In the genomic region with DNA sequence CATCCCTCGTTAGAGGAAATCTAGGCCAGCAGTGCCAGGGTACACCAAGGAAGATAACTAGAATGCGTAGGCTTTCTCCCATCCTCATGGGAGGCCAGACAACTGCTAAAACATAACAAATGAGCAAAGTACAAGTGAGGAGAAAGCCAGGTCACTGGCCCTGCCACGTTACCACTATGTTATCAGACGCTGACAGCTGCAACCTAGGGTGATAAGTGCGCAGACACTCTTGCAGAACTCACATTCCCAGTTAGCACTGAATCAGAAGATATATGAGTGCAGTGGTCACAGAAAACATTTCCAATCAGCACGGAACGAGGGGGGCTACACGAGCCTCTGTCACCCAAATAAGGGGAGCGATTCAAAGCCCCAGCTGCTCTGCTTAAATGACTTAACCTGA, we compare ENCODE assay signal across 7 mouse cellular contexts. TPM values are rescaled to one million over a fixed set of nuclear protein-coding genes. Genes with fewer than 3 reads are reported as not detected.
DNase-seq lines count a peak whose midpoint lies in the region; ATAC-seq lines count a peak whose summit lies in the region.

No protein-coding gene starts in this region.

- no peak overlapping the region for H3K4me3 ChIP-seq in forebrain, embryonic 11.5 days (ENCODE audit: low read depth, low read length)
- H3K4me3 ChIP-seq in liver, embryonic 16.5 days (ENCODE audit: low read depth, low read length): peak overlapping the region; percentile 99

- no peaks in the 10 kb centered on the region for H3K9me3 ChIP-seq in forebrain, embryonic 11.5 days (ENCODE audit: control insufficient read depth, low read length)
- H3K9me3 ChIP-seq in liver, embryonic 16.5 days (replicated peaks; ENCODE audit: control insufficient read depth, low read length): no peaks in the 10 kb centered on the region

- H3K4me1 ChIP-seq in forebrain, embryonic 11.5 days (replicated peaks; ENCODE audit: control insufficient read depth, insufficient read depth, low read length): peaks cover 13% of the 10 kb centered on the region; the same call in 1 of the 2 replicates
- H3K4me1 ChIP-seq in liver, embryonic 16.5 days (ENCODE audit: control insufficient read depth, low read depth, low read length): peaks cover 38% of the 10 kb centered on the region

- H3K36me3 ChIP-seq in forebrain, embryonic 11.5 days (ENCODE audit: control insufficient read depth, insufficient read depth, low read length): no peaks in the 10 kb centered on the region; the same call in 1 of the 2 replicates
- H3K36me3 ChIP-seq in liver, embryonic 16.5 days (ENCODE audit: control insufficient read depth, insufficient read depth): peaks cover 32% of the 10 kb centered on the region

- H3K9ac ChIP-seq in forebrain, embryonic 11.5 days (ENCODE audit: low read length): peak overlapping the region; percentile 90
- peak overlapping the region; percentile 96 for H3K9ac ChIP-seq in liver, embryonic 16.5 days (ENCODE audit: low read depth, low read length)

- H3K4me2 ChIP-seq in forebrain, embryonic 11.5 days (ENCODE audit: low read depth, low read length, severe bottlenecking): peak overlapping the region; percentile 77
- H3K4me2 ChIP-seq in liver, embryonic 16.5 days (ENCODE audit: low read depth, low read length): peak overlapping the region; percentile 77

- WGBS in forebrain, embryonic 11.5 days: 86% methylated on average over 9 of the region's 9 CpGs
- 14% methylated on average over 9 of the region's 9 CpGs for WGBS in liver, embryonic 16.5 days (ENCODE audit: insufficient replicate concordance)

- no peaks in the 10 kb centered on the region for H3K27me3 ChIP-seq in forebrain, embryonic 11.5 days (ENCODE audit: control insufficient read depth, insufficient read depth, low read length)
- H3K27me3 ChIP-seq in liver, embryonic 16.5 days (ENCODE audit: control insufficient read depth, insufficient read depth, low read depth, low read length): no peaks in the 10 kb centered on the region

- peak; percentile 69 for DNase-seq in spleen, adult 12 weeks (ENCODE audit: low spot score)
- DNase-seq in spleen, adult 18-20 months: no peak
- no peak for DNase-seq in forebrain, embryonic 11.5 days (ENCODE audit: low spot score)
- no peak for DNase-seq in thymus, postnatal 10 days (ENCODE audit: low spot score in 2 of 2)
- DNase-seq in retina, postnatal 1 day: no peak
- no peak for DNase-seq in Muller cell, postnatal 12 days (ENCODE audit: inconsistent ontology term)

- no peak overlapping the region for H3K27ac ChIP-seq in forebrain, embryonic 11.5 days (ENCODE audit: low read depth, low read length)
- peak overlapping the region; percentile 97 for H3K27ac ChIP-seq in liver, embryonic 16.5 days (ENCODE audit: low read length)

- ATAC-seq in forebrain, embryonic 11.5 days (replicated peaks; ENCODE audit: low FRiP score): no peak
- peak; percentile 86 for ATAC-seq in liver, embryonic 16.5 days (ENCODE audit: low read depth)

RNA-seq across cellular contexts. Expression of gene Rmdn3, which starts 1.4 kb away (rescaled TPM):
- 52.2 and 53.6 TPM in 2 replicates for polyA plus RNA-seq in forebrain, embryonic 11.5 days (2014; fragmentation: Nextera tagmentation; extraction: Ambion mirVana)
- 44.1 and 45.6 TPM in 2 replicates for polyA plus RNA-seq in liver, embryonic 16.5 days (2015; fragmentation: Nextera tagmentation; extraction: Ambion mirVana)

RNA-seq across cellular contexts. Expression of gene Gchfr, which starts 12.2 kb away (rescaled TPM):
- polyA plus RNA-seq in forebrain, embryonic 11.5 days (2014; fragmentation: Nextera tagmentation; extraction: Ambion mirVana): 2.7 and 4.1 TPM in 2 replicates
- 97.7 and 115 TPM in 2 replicates for polyA plus RNA-seq in liver, embryonic 16.5 days (2015; fragmentation: Nextera tagmentation; extraction: Ambion mirVana)

RNA-seq across cellular contexts. Expression of gene Gm14137, which starts 18.9 kb away (rescaled TPM):
- 0.28 and 0.29 TPM in 2 replicates for polyA plus RNA-seq in forebrain, embryonic 11.5 days (2014; fragmentation: Nextera tagmentation; extraction: Ambion mirVana)
- 0.14 and 0.18 TPM in 2 replicates for polyA plus RNA-seq in liver, embryonic 16.5 days (2015; fragmentation: Nextera tagmentation; extraction: Ambion mirVana)

RNA-seq across cellular contexts. Expression of gene Rad51, which starts 42.8 kb away (rescaled TPM):
- polyA plus RNA-seq in forebrain, embryonic 11.5 days (2014; fragmentation: Nextera tagmentation; extraction: Ambion mirVana): 84.2 and 91.2 TPM in 2 replicates
- 26.4 and 30.0 TPM in 2 replicates for polyA plus RNA-seq in liver, embryonic 16.5 days (2015; fragmentation: Nextera tagmentation; extraction: Ambion mirVana)

RNA-seq across cellular contexts. Expression of gene Zfyve19, which starts 53.0 kb away (rescaled TPM):
- polyA plus RNA-seq in forebrain, embryonic 11.5 days (2014; fragmentation: Nextera tagmentation; extraction: Ambion mirVana): 41.7 and 53.2 TPM in 2 replicates
- polyA plus RNA-seq in liver, embryonic 16.5 days (2015; fragmentation: Nextera tagmentation; extraction: Ambion mirVana): 17.1 and 20.4 TPM in 2 replicates

Comparison
In these comparisons a context has a peak if more than half of its experiments do, and no peak if none do; other contexts are left out.
1. RNA of gene Gchfr, which starts 12.2 kb away (polyA plus RNA-seq): 97.7 to 115 TPM in liver, embryonic 16.5 days; 2.7 to 4.1 TPM in forebrain, embryonic 11.5 days; every median in the first group is over 10 times any median in the second.